Comparison of ENCODE assay signal across 14 mouse cellular contexts in the genomic region with DNA sequence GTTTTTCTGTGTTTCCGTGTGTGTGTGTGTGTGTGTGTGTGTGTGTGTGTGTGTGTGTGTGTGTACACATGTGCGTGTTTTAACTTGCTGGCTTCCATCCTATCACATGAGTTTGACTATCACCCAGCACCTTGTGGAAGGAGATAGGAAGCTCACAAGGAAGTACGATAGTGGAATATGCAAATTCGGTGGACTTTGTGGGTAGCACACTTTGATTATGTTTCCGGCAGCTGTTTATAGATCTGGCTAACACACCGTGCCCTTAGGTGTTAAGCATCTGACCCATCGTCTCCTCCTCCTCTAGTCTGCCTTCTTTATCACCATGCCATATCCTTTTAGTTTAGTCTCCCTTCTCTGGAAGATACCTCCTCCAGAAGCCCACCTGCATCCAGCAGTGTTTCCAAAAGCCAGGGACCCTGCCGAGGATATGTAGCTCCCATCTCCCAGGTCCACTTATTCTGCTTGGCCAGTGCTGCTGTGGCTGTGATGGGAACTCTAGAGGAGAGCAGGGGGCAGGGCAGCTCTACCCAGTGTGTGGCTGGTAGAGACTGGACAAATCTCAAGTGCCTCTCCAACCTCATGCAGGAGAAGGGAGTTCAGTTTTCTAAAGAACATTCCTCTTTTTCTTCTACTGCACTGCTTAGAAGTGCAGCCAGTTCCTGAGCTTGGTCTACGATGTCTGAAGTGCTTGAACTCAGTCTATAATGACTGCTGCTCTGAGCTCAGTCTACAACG.
DNase-seq lines count a peak whose midpoint lies in the region; ATAC-seq lines count a peak whose summit lies in the region.
"Had no signal": no experiment of that assay in that cellular context is flagged by ENCODE, and none has a peak within 500 bp of the region (broad histone marks: within the 10 kb centered on the region; RNA-seq: fewer than 3 reads in every experiment).

No protein-coding gene starts in this region.

- intact Hi-C loops in heart, postnatal 25 days (cut with DNase I) = no loop called here

- H3K4me3 ChIP-seq in heart, embryonic 16.5 days (ENCODE audit: low read length) = no peak overlapping the region
- H3K4me3 ChIP-seq in liver, embryonic 15.5 days (replicated peaks) = no peak overlapping the region
- H3K4me3 ChIP-seq in embryonic facial prominence, embryonic 10.5 days = no peak overlapping the region
- H3K4me3 ChIP-seq: megakaryocyte, embryonic 14.5 days; neural tube, embryonic 13.5 days had no signal

- ATAC-seq in heart, embryonic 16.5 days (replicated peaks; ENCODE audit: extremely low read depth, insufficient read depth, low FRiP score) = 0 out of 2 replicates have a peak, but pooled peaks have one; percentile 34
- ATAC-seq in erythroblast, adult 5-6 weeks (replicated peaks; ENCODE audit: low FRiP score, poor library complexity, severe bottlenecking) = 0 out of 2 replicates have a peak, but pooled peaks have one; percentile 33
- peak; percentile 45 for ATAC-seq in liver, embryonic 15.5 days (ENCODE audit: insufficient read depth)

- peaks cover 17% of the 10 kb centered on the region for H3K4me1 ChIP-seq in heart, embryonic 16.5 days (ENCODE audit: control insufficient read depth, insufficient read depth, low read length)
- H3K4me1 ChIP-seq in liver, embryonic 15.5 days (replicated peaks) = peaks cover 54% of the 10 kb centered on the region
- no peaks in the 10 kb centered on the region for H3K4me1 ChIP-seq in embryonic facial prominence, embryonic 10.5 days
- H3K4me1 ChIP-seq: neural tube, embryonic 13.5 days had no signal

- no peak overlapping the region for H3K9ac ChIP-seq in heart, embryonic 16.5 days (ENCODE audit: low read length)
- H3K9ac ChIP-seq in liver, embryonic 15.5 days = no peak overlapping the region; the same call in 1 of the 2 replicates
- H3K9ac ChIP-seq: neural tube, embryonic 13.5 days had no signal

- no peak for DNase-seq in heart, postnatal 25 days (ENCODE audit: low spot score)
- peak; percentile 52 to 58 for DNase-seq in B cell, adult 2 months
- DNase-seq in retina, postnatal 1 day = no peak
- DNase-seq in thymus, postnatal 4 days = no peak
- no peak for DNase-seq in embryonic facial prominence, embryonic 10.5 days (ENCODE audit: low spot score)
- DNase-seq: cerebellum, postnatal 10 days; heart, postnatal 36 days; kidney, adult 18-20 months; kidney, postnatal 25 days had no signal

- no peaks in the 10 kb centered on the region for H3K36me3 ChIP-seq in heart, embryonic 16.5 days (ENCODE audit: control insufficient read depth, insufficient read depth)
- H3K36me3 ChIP-seq in liver, embryonic 15.5 days (replicated peaks) = no peaks in the 10 kb centered on the region; the same call in 1 of the 2 replicates
- H3K36me3 ChIP-seq in embryonic facial prominence, embryonic 10.5 days (replicated peaks) = peaks cover 39% of the 10 kb centered on the region
- H3K36me3 ChIP-seq: neural tube, embryonic 13.5 days had no signal

- no peak overlapping the region for H3K4me2 ChIP-seq in heart, embryonic 16.5 days (ENCODE audit: low read depth, low read length)
- H3K4me2 ChIP-seq in liver, embryonic 15.5 days = peak overlapping the region; percentile 24; the same call in 1 of the 2 replicates
- H3K4me2 ChIP-seq: neural tube, embryonic 13.5 days had no signal

- 55% methylated on average over 10 of the region's 10 CpGs for WGBS in heart, embryonic 16.5 days
- 29% methylated on average over 10 of the region's 10 CpGs for WGBS in liver, embryonic 15.5 days (ENCODE audit: insufficient replicate concordance)
- WGBS in embryonic facial prominence, embryonic 10.5 days = 87% methylated on average over 10 of the region's 10 CpGs

- H3K9me3 ChIP-seq in heart, embryonic 16.5 days (replicated peaks; ENCODE audit: control insufficient read depth, low read length) = no peaks in the 10 kb centered on the region
- H3K9me3 ChIP-seq in liver, embryonic 15.5 days (replicated peaks) = no peaks in the 10 kb centered on the region
- no peaks in the 10 kb centered on the region for H3K9me3 ChIP-seq in embryonic facial prominence, embryonic 10.5 days
- H3K9me3 ChIP-seq: megakaryocyte, embryonic 14.5 days; neural tube, embryonic 13.5 days had no signal

- no peaks in the 10 kb centered on the region for H3K27me3 ChIP-seq in heart, embryonic 16.5 days (ENCODE audit: control insufficient read depth, insufficient read depth, low read length)
- H3K27me3 ChIP-seq in liver, embryonic 15.5 days = no peaks in the 10 kb centered on the region
- H3K27me3 ChIP-seq in embryonic facial prominence, embryonic 10.5 days (replicated peaks; ENCODE audit: low read depth, poor library complexity, severe bottlenecking) = no peaks in the 10 kb centered on the region
- H3K27me3 ChIP-seq: neural tube, embryonic 13.5 days had no signal

- no peak overlapping the region for H3K27ac ChIP-seq in heart, embryonic 16.5 days (ENCODE audit: low read length)
- H3K27ac ChIP-seq in liver, embryonic 15.5 days (replicated peaks) = peak overlapping the region; percentile 49
- no peak overlapping the region for H3K27ac ChIP-seq in embryonic facial prominence, embryonic 10.5 days (replicated peaks)
- H3K27ac ChIP-seq: neural tube, embryonic 13.5 days had no signal

Comparison
In these comparisons a context has a peak if more than half of its experiments do, and no peak if none do; other contexts are left out.
1. DNase-seq: peak in B cell, adult 2 months (2 of 2); none in heart, postnatal 25 days (single experiment), retina, postnatal 1 day (single experiment), thymus, postnatal 4 days (single experiment) and embryonic facial prominence, embryonic 10.5 days (single experiment).
2. Peak in every context shown above with its lines, with median percentiles within 50 percentile points of each other: ATAC-seq.